Mouse (Mus musculus) neural tube, embryonic 13.5 days (tissue): ENCODE results near the gene Wdr89. TPM values are rescaled to one million over a fixed set of nuclear protein-coding genes. Genes with fewer than 3 reads are reported as not detected.

Source experiments
- ATAC-seq: fragments of 200-750 bp; cut with Nextera tagmentation; 2 replicates; pipeline ENCODE4 v1.8.0; 2017; ENCODE audit warnings: low read depth, mild to moderate bottlenecking, moderate TSS enrichment, moderate library complexity
- H3K27ac ChIP-seq: fragments of 300-500 bp; sonication (generic); replicated peaks from 2 replicates; pipeline ENCODE4 v1.5.1; 2015; ENCODE audit warnings: moderate library complexity, mild to moderate bottlenecking, inconsistent platforms
- H3K27me3 ChIP-seq: fragments of 300-500 bp; sonication (generic); 2 replicates; pipeline ENCODE4 v1.6.1; 2015; ENCODE audit warnings: mild to moderate bottlenecking, inconsistent platforms
- H3K36me3 ChIP-seq: fragments of 300-500 bp; sonication (generic); 2 replicates; pipeline ENCODE4 v1.6.1; 2015; ENCODE audit warnings: mild to moderate bottlenecking, inconsistent platforms
- H3K4me1 ChIP-seq: fragments of 300-500 bp; sonication (generic); replicated peaks from 2 replicates; pipeline ENCODE4 v1.6.1; 2015; ENCODE audit warnings: inconsistent platforms
- H3K4me2 ChIP-seq: fragments of 300-500 bp; sonication (generic); 2 replicates; pipeline ENCODE4 v1.6.1; 2015; ENCODE audit warnings: inconsistent platforms, mild to moderate bottlenecking, moderate library complexity
- H3K4me3 ChIP-seq: fragments of 300-500 bp; sonication (generic); 2 replicates; pipeline ENCODE4 v1.5.1; 2015; ENCODE audit warnings: mild to moderate bottlenecking, inconsistent platforms
- H3K9ac ChIP-seq: fragments of 300-500 bp; sonication (generic); 2 replicates; pipeline ENCODE4 v1.6.1; 2015; ENCODE audit warnings: moderate library complexity, mild to moderate bottlenecking, inconsistent platforms
- H3K9me3 ChIP-seq: fragments of 300-500 bp; sonication (generic); 2 replicates; pipeline ENCODE4 v1.6.1; 2016; ENCODE audit warnings: inconsistent platforms
- WGBS: fragments of 180-500 bp; shearing (Covaris S2); methylation state at CpG from one replicate; pipeline ENCODE4 v1.1.7; 2015; 5-methylcytosine and 5-hydroxymethylcytosine counted together
- polyA plus RNA-seq: library from polyadenylated mRNA; unstranded; fragments of >200 nt; fragmentation: Nextera tagmentation; extraction: Ambion mirVana; gene quantifications from 2 replicates; pipeline ENCODE4 v1.2.1, GENCODE M21; 2015

Gene Wdr89
- polyA plus RNA-seq, 1 experiment from 2014 or later = 5.4 TPM

DNA sequence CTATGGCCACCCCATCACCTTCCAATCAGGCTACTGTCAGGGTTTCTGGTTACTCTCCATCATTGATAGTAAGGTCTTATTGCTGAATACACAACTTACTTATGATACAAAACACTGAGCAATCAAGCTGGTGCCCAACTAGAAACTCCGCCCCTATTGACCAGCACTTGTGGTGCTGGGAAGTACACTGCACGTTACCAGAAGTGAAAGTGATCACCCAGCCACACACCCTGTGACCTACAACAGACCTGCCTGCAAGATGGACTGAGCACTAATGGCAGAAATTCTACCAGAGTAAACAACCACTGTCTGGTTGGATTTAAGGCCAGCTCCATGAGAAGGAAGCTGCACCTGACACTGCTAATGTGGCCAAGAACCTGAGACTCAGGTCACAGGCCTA lies 31.0 kb downstream of the Wdr89 start:
- H3K4me1 ChIP-seq = no peaks in the 10 kb centered on the region
- ATAC-seq = no peak
- no peak overlapping the region for H3K9ac ChIP-seq
- no peaks in the 10 kb centered on the region for H3K36me3 ChIP-seq
- WGBS = 87% methylated on average over 2 of the region's 2 CpGs
- no peak overlapping the region for H3K4me3 ChIP-seq
- no peaks in the 10 kb centered on the region for H3K9me3 ChIP-seq
- H3K27me3 ChIP-seq = no peaks in the 10 kb centered on the region
- no peak overlapping the region for H3K4me2 ChIP-seq
- no peak overlapping the region for H3K27ac ChIP-seq

DNA sequence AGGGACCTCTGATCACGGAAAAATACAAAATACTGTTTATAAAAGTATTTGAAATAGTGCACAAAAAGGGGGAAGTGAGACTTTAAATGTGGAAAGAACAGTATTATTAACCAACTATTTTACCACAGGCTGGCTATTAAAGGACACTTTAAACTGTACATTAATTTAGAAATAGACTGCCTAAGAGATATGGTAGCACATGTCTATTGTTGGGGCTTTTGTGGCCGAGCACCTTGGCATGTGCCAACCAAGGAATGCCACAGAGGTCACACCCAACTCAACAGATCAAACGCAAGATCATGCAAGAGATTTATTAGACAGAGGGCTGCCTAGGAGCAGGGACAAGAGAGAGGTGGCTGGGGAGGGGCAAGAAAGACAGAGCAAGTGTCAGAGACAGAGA lies 32.2 kb downstream of the Wdr89 start:
- no peaks in the 10 kb centered on the region for H3K4me1 ChIP-seq
- H3K36me3 ChIP-seq = peaks cover 6% of the 10 kb centered on the region; the same call in 1 of the 2 replicates
- H3K9me3 ChIP-seq = no peaks in the 10 kb centered on the region
- H3K4me3 ChIP-seq = no peak overlapping the region
- H3K27ac ChIP-seq = no peak overlapping the region
- no peak overlapping the region for H3K4me2 ChIP-seq
- no peaks in the 10 kb centered on the region for H3K27me3 ChIP-seq
- WGBS = 95% methylated on average over 3 of the region's 3 CpGs
- ATAC-seq = no peak
- H3K9ac ChIP-seq = no peak overlapping the region

DNA sequence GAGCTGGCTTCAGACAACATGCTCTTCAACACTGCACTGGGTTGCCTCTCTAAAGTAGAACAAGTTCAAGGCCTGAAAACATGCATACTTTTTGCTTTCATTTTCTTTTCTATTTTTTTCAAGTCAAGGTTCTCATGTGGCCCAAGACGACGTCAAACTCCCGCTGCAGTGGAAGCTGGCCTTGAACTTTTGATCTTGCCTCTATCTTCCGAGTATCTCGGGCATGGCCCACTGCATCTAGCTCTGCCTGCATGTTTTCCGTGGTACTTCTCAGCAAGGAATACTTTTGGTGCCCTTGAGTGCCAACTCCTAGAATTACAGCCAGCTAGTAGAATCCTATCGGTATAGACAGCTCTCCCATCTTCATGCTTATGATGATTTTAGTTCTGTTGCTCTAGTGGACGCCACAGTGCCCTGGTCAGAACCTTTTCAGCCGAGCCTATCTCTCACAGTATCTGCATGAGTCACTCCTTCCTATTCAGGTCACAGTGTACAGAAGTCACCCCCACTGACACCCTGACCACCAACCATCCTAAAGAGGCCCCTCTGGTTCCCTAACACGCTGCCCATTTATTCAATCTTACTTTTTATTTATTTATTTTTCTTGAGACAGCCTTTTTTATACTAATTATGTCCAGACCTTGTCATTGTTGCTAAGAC lies 33.4 kb downstream of the Wdr89 start:
- Histone ChIP-seq H3K4me2 (no peak overlapping the region), H3K4me1 (no peaks in the 10 kb centered on the region), H3K27ac (no peak overlapping the region), H3K36me3 (peaks cover 11% of the 10 kb centered on the region; the same call in 1 of the 2 replicates), H3K9ac (no peak overlapping the region), H3K27me3 (no peaks in the 10 kb centered on the region), H3K9me3 (no peaks in the 10 kb centered on the region), H3K4me3 (no peak overlapping the region)
- WGBS = 91% methylated on average over 10 of the region's 10 CpGs
- ATAC-seq = no peak

DNA sequence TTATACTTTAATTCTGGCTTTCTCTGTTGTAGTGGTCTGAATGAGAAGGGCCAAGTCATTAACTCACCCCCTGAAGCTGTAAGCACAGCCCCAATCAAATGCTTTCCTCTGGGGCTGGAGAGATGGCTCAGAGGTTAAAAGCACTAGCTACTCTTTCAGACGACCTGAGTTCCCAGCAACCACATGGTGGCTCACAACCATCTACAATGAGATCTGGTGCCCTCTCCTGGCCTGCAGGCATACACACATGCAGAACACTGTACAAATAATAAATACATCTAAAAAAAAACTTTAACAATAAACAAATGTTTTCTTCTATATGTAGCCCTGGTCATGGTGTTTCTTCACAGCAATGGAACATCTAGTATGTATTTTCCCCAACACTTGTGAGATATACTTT lies 39.7 kb downstream of the Wdr89 start:
- Histone ChIP-seq H3K4me1 (no peaks in the 10 kb centered on the region), H3K9ac (no peak overlapping the region), H3K36me3 (peaks cover 11% of the 10 kb centered on the region; the same call in 1 of the 2 replicates), H3K4me2 (no peak overlapping the region), H3K9me3 (no peaks in the 10 kb centered on the region), H3K27me3 (no peaks in the 10 kb centered on the region), H3K4me3 (no peak overlapping the region), H3K27ac (no peak overlapping the region)
- WGBS = 58% methylated on average over 1 of the region's 1 CpGs
- ATAC-seq = no peak

DNA sequence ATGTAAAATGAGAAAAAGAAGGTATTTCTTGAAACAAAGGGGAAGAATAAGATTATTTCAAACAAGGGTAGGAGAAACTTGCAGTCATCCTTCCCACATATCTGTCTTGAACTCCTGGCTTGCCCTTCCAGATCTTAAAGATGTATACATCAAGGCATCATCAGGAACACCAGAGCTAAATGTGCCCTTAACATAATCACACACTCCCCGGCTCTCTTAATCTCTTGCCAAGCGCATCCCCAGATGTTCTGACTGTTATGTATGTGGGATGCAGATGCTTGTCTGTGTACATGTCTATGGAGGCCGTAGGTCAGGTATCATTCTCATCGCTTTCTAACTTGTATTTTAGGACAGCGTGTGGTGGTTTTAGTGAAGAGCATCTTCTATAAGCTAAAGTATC lies 46.0 kb downstream of the Wdr89 start:
- Histone ChIP-seq H3K27me3 (no peaks in the 10 kb centered on the region), H3K27ac (no peak overlapping the region), H3K4me1 (no peaks in the 10 kb centered on the region), H3K4me2 (no peak overlapping the region), H3K9ac (no peak overlapping the region), H3K36me3 (no peaks in the 10 kb centered on the region), H3K9me3 (no peaks in the 10 kb centered on the region), H3K4me3 (no peak overlapping the region)
- no peak for ATAC-seq
- WGBS = 95% methylated on average over 5 of the region's 5 CpGs

DNA sequence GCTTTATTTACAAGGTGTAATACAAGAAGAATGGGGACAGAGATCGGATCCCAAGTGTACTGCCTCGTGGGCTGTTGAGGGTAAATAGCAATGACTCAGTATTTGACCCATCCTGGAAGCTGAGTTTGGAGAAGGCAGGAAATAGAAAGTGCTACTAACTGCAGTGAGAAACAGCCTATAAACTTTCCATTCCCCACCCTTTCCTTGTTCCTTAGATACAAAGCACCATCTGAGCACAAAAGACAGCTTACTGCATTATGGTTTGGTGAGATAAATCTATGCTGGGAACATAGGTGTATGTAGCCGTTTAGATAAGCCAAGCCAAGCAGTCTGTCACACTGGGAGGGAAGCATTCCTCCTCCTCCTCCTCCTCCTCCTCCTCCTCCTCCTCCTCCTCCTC lies 46.5 kb downstream of the Wdr89 start:
- no peak overlapping the region for H3K4me3 ChIP-seq
- WGBS = 72% methylated on average over 3 of the region's 3 CpGs

DNA sequence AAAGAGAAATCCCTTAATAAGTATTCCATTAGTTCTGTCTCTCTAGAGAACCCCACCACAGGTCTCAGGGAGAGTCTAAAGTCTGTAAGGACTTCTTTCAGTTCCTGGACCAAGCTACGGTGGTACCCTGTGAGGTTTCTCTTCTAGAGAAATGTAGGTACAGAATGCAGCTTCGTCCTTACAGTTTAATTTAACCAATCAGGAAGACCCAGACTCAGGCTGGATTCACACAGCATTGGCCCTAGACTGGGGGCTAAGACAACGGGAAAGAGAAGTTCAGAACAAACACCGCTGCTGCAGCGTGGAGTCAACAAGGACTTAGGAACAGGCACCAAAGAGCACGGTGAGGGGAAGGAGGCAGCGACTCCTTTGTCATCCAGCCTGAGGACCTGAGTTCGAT lies 52.5 kb downstream of the Wdr89 start:
- no peaks in the 10 kb centered on the region for H3K36me3 ChIP-seq
- no peak overlapping the region for H3K9ac ChIP-seq
- 0 out of 2 replicates have a peak, but pooled peaks cover 5% of the 10 kb centered on the region for H3K4me1 ChIP-seq
- no peak overlapping the region for H3K4me2 ChIP-seq
- peaks cover 3% of the 10 kb centered on the region; the same call in 1 of the 2 replicates for H3K27me3 ChIP-seq
- 61% methylated on average over 8 of the region's 8 CpGs for WGBS
- no peak overlapping the region for H3K27ac ChIP-seq
- H3K4me3 ChIP-seq = no peak overlapping the region
- ATAC-seq = no peak
- no peaks in the 10 kb centered on the region for H3K9me3 ChIP-seq

More for the DNA sequence above, 46.5 kb downstream of the Wdr89 start:
- H3K4me2 ChIP-seq = no peak overlapping the region
- H3K9me3 ChIP-seq = no peaks in the 10 kb centered on the region
- no peaks in the 10 kb centered on the region for H3K36me3 ChIP-seq
- H3K27ac ChIP-seq = no peak overlapping the region
- no peak for ATAC-seq
- H3K4me1 ChIP-seq = no peaks in the 10 kb centered on the region
- no peak overlapping the region for H3K9ac ChIP-seq
- no peaks in the 10 kb centered on the region for H3K27me3 ChIP-seq

DNA sequence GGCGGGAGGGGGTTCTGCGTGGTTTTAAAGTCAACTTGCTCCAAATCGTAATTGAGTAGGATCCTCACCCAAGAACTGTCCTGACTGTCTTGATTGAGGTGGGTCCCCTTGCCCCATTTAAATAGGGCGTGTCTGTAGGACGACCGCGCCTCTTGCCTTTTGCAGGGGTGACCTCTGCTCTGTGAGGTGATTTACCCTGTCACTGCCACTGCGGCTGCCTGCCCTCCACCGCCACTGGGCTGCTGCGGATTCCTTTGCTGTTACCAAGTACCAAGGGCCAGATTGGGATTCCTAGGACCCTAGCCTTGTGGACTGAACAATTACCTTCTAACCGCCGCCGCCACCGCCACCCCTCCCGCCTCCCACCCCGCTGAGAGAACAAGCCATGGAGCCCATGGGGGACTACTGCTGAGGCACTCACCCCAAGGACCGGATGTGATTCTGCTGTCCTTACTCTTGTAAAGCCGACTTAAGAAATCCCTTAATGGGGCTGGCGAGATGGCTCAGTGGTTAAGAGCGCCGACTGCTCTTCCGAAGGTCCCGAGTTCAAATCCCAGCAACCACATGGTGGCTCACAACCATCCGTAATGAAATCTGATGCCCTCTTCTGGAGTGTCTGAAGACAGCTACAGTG lies 53.1 kb downstream of the Wdr89 start:
- no peak overlapping the region for H3K9ac ChIP-seq
- H3K9me3 ChIP-seq = no peaks in the 10 kb centered on the region
- peak overlapping the region; percentile 45 for H3K4me2 ChIP-seq
- H3K27ac ChIP-seq = no peak overlapping the region
- H3K36me3 ChIP-seq = no peaks in the 10 kb centered on the region
- 0 out of 2 replicates have a peak, but pooled peaks cover 5% of the 10 kb centered on the region for H3K4me1 ChIP-seq
- whole genome bisulfite sequencing = 7% methylated on average over 24 of the region's 24 CpGs
- ATAC-seq = no peak
- peak overlapping the region; percentile 18 for H3K4me3 ChIP-seq
- peaks cover 3% of the 10 kb centered on the region; the same call in 1 of the 2 replicates for H3K27me3 ChIP-seq

DNA sequence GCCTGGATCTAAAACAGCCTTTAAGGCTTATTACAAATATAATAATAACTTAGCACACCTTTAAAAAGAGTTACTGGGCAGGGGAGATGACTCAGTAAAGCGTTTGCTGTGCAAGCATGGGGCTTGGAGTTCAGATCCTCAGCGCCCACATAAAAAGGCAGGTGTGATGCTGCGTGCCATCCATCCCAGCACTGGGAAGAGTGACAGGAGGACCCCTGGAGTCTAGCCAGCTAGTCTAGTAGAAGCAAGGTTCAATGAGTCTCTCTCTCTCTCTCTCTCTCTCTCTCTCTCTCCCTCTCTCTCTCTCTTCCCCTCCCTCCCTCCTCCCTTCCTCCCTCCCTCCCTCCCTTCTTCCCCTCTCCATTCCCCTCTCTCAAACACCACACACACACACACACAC lies 53.8 kb downstream of the Wdr89 start:
- Histone ChIP-seq H3K27ac (no peak overlapping the region), H3K4me2 (no peak overlapping the region), H3K27me3 (peaks cover 3% of the 10 kb centered on the region; the same call in 1 of the 2 replicates), H3K9me3 (no peaks in the 10 kb centered on the region), H3K36me3 (no peaks in the 10 kb centered on the region), H3K4me3 (no peak overlapping the region), H3K4me1 (0 out of 2 replicates have a peak, but pooled peaks cover 5% of the 10 kb centered on the region), H3K9ac (no peak overlapping the region)
- no peak for ATAC-seq
- WGBS = 51% methylated on average over 3 of the region's 3 CpGs

DNA sequence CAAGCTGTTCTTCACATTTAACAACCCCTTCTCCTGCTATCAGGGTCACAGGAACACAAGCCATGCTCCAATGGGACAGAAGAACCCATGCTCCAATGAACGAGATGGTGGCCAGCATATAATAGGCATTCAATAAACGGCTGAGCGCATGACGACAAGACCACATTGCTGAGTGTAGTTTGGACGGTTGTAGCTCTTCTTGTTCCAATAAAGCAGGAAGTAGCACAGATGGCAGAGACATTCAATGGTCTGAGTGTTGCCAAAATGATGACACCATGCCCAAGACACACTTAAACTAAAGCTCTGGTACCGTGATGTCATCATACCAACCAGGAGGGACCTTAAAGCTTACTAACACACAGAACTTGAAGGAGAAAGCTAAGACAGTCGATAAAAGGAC lies 56.6 kb downstream of the Wdr89 start:
- H3K9ac ChIP-seq = no peak overlapping the region
- no peak for ATAC-seq
- WGBS = 78% methylated on average over 7 of the region's 7 CpGs
- no peak overlapping the region for H3K4me2 ChIP-seq
- no peaks in the 10 kb centered on the region for H3K36me3 ChIP-seq
- H3K27ac ChIP-seq = no peak overlapping the region
- peaks cover 3% of the 10 kb centered on the region; the same call in 1 of the 2 replicates for H3K27me3 ChIP-seq
- H3K4me3 ChIP-seq = no peak overlapping the region
- H3K4me1 ChIP-seq = 0 out of 2 replicates have a peak, but pooled peaks cover 5% of the 10 kb centered on the region
- H3K9me3 ChIP-seq = no peaks in the 10 kb centered on the region

DNA sequence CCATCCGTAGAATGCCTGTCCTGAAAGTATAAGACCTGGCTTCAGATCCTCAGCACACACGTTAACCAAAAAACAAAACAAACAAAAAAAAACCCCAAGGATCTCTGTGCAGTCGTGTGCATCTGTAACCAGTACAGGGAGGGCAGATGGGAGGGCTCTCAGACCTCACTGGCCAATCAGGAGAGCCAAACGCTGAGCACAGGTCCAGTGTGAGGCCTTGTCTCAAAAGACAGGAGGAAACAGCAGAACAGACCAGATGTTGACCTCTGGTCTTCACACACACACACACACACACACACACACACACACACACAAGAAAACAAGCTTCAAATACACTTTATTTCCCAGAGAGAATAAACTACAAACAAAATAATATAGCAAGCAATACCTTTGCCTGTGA lies 69.8 kb downstream of the Wdr89 start:
- no peaks in the 10 kb centered on the region for H3K36me3 ChIP-seq
- H3K9ac ChIP-seq = no peak overlapping the region
- peaks cover 8% of the 10 kb centered on the region for H3K4me1 ChIP-seq
- ATAC-seq = no peak
- H3K27ac ChIP-seq = no peak overlapping the region
- H3K4me3 ChIP-seq = no peak overlapping the region
- H3K4me2 ChIP-seq = no peak overlapping the region
- H3K27me3 ChIP-seq = no peaks in the 10 kb centered on the region
- H3K9me3 ChIP-seq = no peaks in the 10 kb centered on the region
- WGBS = 21% methylated on average over 4 of the region's 4 CpGs

DNA sequence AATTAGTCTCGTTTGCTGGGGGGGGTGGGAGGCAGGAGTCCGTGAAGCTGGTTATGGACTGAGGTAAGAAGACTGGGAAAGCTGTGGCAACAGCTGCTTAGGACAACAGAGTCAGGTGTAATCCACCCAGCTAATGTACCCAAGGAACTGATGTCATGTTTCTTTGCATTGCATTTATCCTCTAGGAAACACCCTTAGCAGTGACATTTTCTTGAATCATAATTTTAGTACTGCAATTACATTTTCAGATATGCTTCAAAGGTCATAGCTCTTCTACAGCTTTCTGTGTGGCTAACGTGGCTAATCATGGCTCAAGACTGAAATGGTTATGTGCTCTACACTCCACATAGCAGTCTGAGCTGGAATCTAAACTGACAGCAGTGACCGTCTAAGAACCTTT lies 70.3 kb downstream of the Wdr89 start:
- WGBS = 73% methylated on average over 4 of the region's 4 CpGs
- no peak overlapping the region for H3K4me2 ChIP-seq
- H3K4me1 ChIP-seq = peaks cover 13% of the 10 kb centered on the region
- no peak for ATAC-seq
- no peak overlapping the region for H3K4me3 ChIP-seq
- H3K36me3 ChIP-seq = no peaks in the 10 kb centered on the region
- no peaks in the 10 kb centered on the region for H3K27me3 ChIP-seq
- no peak overlapping the region for H3K9ac ChIP-seq
- no peak overlapping the region for H3K27ac ChIP-seq
- no peaks in the 10 kb centered on the region for H3K9me3 ChIP-seq
